Mouse (Mus musculus): ENCODE data around the gene Gm9780. TPM values are rescaled to one million over a fixed set of nuclear protein-coding genes. Genes with fewer than 3 reads are reported as not detected.
"Not testable (repeated sequence)": the region's sequence is repeated elsewhere in the genome, so short reads cannot be mapped to it uniquely, and the experiment has no call there.

The Gm9780 gene
- total RNA-seq, 2 experiments from 2014 or later: 1.2 to 3.3 TPM

GRCm38 (mm10) chr14:25979242-25979941 is 63.1 kb downstream of the Gm9780 start:
- intact Hi-C loops (cut with DNase I): not testable (repeated sequence)

GRCm38 (mm10) chr14:25978371-25979241 is 63.9 kb downstream of the Gm9780 start, which contains the start of gene Duxbl1:
Gene Duxbl1 (plus strand): TSS chr14:25978577.
- DNase-seq (ENCODE audit: extremely low spot score in 1 of 2, low spot score in 2 of 2); intact Hi-C loops (cut with DNase I): not testable (repeated sequence)

More at GRCm38 (mm10) chr14:25979242-25979941, 63.1 kb downstream of the Gm9780 start:
- peak in 1 of 2 experiments; percentile 4 for DNase-seq (ENCODE audit: extremely low spot score in 1 of 2, low spot score in 2 of 2)

Other genes starting within 250 kb of the Gm9780 start
- gene Anxa11, start 200.6 kb downstream of the Gm9780 start, total RNA-seq (2021): 10 to 100 TPM in 1 of 2 experiments, 1 to 10 TPM in 1; 9.3 to 11.0 TPM
- gene Plac9a, start 139.6 kb downstream of the Gm9780 start, total RNA-seq (2021): 1 to 10 TPM in 1 of 2 experiments, not detected in 1; 1.4 TPM
- 10 to 100 TPM; 19.3 to 19.6 TPM for gene Tmem254a, start 115.0 kb downstream of the Gm9780 start, total RNA-seq (2021)
- gene Cphx1, start 104.4 kb downstream of the Gm9780 start, total RNA-seq (2021): not detected
- under 1 TPM in 1 of 2 experiments, not detected in 1; 0.36 TPM for gene Duxbl1, start 64.1 kb downstream of the Gm9780 start, total RNA-seq (2021)
- 10 to 100 TPM; 54.7 to 62.9 TPM for gene Tmem254c, start 24.6 kb upstream of the Gm9780 start, total RNA-seq (2021)
- gene Cphx2, start 38.8 kb upstream of the Gm9780 start, total RNA-seq (2021): not detected
- not detected for gene Cphx3, start 39.6 kb upstream of the Gm9780 start, total RNA-seq (2021)
- under 1 TPM; 0.26 to 0.67 TPM for gene Duxbl2, start 75.6 kb upstream of the Gm9780 start, total RNA-seq (2021)
- 10 to 100 TPM; 14.5 to 20.4 TPM for gene Plac9b, start 139.8 kb upstream of the Gm9780 start, total RNA-seq (2021)
- 10 to 100 TPM; 32.4 to 36.6 TPM for gene Tmem254b, start 164.3 kb upstream of the Gm9780 start, total RNA-seq (2021)
- gene Duxbl3, start 215.3 kb upstream of the Gm9780 start, total RNA-seq (2021): 1 to 10 TPM; 2.4 to 2.6 TPM

All from left cerebral cortex, postnatal 10 days (tissue).